Mouse (Mus musculus) intestine, embryonic 14.5 days (tissue): ENCODE data around the gene Sod2. TPM values are rescaled to one million over a fixed set of nuclear protein-coding genes. Genes with fewer than 3 reads are reported as not detected.
A peak's percentile ranks its signal among the peaks of the same experiment; 100 is the strongest.
"Not testable (repeated sequence)": the region's sequence is repeated elsewhere in the genome, so short reads cannot be mapped to it uniquely, and the experiment has no call there.

Experiments
- ATAC-seq: fragments of 200-750 bp; cut with Nextera tagmentation; replicated peaks from 2 replicates; pipeline ENCODE4 v1.8.0; 2017; ENCODE audit warnings: low read depth, moderate number of reproducible peaks, moderate TSS enrichment, moderate library complexity; ENCODE audit not compliant: low FRiP score, low TSS enrichment
- DNase-seq: peaks from one replicate; pipeline ENCODE4 v3.0.0-alpha.2; 2018; ENCODE audit warnings: low spot score
- H3K27ac ChIP-seq: fragments of 300-500 bp; sonication (generic); 2 replicates; pipeline ENCODE4 v1.5.1; 2014; ENCODE audit warnings: low read depth, mild to moderate bottlenecking, control low read depth
- H3K27me3 ChIP-seq: fragments of 300-500 bp; sonication (generic); replicated peaks from 2 replicates; pipeline ENCODE4 v1.6.1; 2014; ENCODE audit warnings: low read length, control low read depth; ENCODE audit not compliant: control insufficient read depth, insufficient read depth
- H3K36me3 ChIP-seq: fragments of 300-500 bp; sonication (generic); 2 replicates; pipeline ENCODE4 v1.6.1; 2014; ENCODE audit warnings: low read length, control low read depth; ENCODE audit not compliant: control insufficient read depth, insufficient read depth
- H3K4me1 ChIP-seq: fragments of 300-500 bp; sonication (generic); replicated peaks from 2 replicates; pipeline ENCODE4 v1.6.1; 2014; ENCODE audit warnings: low read length, control low read depth, mixed read lengths; ENCODE audit not compliant: control insufficient read depth, insufficient read depth
- H3K4me2 ChIP-seq: fragments of 300-500 bp; sonication (generic); 2 replicates; pipeline ENCODE4 v1.6.1; 2014; ENCODE audit warnings: low read length
- H3K4me3 ChIP-seq: fragments of 300-500 bp; sonication (generic); 2 replicates; pipeline ENCODE4 v1.5.1; 2014; ENCODE audit warnings: low read depth, low read length, control low read depth, mixed read lengths
- H3K9ac ChIP-seq: fragments of 300-500 bp; sonication (generic); 2 replicates; pipeline ENCODE4 v1.6.1; 2014; ENCODE audit warnings: mild to moderate bottlenecking, low read length
- H3K9me3 ChIP-seq: fragments of 300-500 bp; sonication (generic); 2 replicates; pipeline ENCODE4 v1.6.1; 2016; ENCODE audit warnings: low read length, control low read depth; ENCODE audit not compliant: control insufficient read depth
- WGBS: fragments of 180-500 bp; shearing (Covaris S2); extraction: QIAGEN DNeasy Blood & Tissue Kit; methylation state at CpG from one replicate; pipeline ENCODE4 v1.1.7; 2014; 5-methylcytosine and 5-hydroxymethylcytosine counted together
- polyA plus RNA-seq: library from polyadenylated mRNA; unstranded; fragments of >200 nt; fragmentation: Nextera tagmentation; extraction: Ambion mirVana; gene quantifications from 2 replicates; pipeline ENCODE4 v1.2.1, GENCODE M21; 2014

Gene Sod2
- polyA plus RNA-seq, 1 experiment from 2014 or later: 149 TPM

DNA sequence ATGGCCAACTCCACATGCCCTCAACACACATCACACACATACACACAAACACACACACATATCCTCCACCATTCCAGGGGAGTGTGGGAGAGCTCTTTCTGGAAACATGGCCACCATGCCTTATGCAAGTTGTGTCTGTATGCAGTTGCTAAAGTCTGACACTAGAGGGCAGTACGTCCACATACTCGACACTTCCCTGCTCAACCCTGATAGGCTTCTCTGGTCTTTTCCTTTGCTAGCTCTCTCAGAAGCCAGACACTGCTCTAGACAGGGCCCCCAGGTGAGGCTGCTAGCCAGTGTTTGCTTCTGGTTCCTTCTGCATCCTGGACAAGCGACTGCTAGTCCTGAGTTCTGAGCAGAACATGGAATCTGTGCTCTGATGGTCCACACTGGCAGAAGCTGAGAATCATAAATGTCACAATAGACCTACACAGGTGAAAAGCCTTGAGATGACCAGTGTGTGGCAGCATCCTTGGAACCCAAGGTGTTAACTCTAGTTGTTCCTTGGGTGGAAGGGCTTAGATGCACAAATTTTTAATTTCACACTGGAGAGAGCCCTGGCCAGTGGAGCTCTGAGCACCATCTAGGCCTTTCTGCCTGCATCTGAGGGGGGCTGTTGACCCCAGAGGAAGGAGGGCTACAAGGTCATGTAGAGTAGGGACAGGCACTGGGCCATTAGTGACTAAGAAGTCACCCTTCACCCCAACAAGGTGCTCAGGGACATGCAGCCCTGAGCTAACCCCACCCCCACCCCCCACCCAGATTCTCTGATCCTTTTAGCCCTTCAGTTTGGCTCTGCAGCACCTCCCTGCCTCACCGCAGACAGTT lies 37.4 kb downstream of the Sod2 start:
- H3K4me2 ChIP-seq, H3K27ac ChIP-seq, H3K4me3 ChIP-seq, H3K36me3 ChIP-seq, H3K9me3 ChIP-seq, H3K27me3 ChIP-seq, H3K9ac ChIP-seq, H3K4me1 ChIP-seq: not testable (repeated sequence)
- peak; percentile 53 for DNase-seq
- ATAC-seq: peak; percentile 86
- WGBS: 3% methylated on average over 3 of the region's 4 CpGs

DNA sequence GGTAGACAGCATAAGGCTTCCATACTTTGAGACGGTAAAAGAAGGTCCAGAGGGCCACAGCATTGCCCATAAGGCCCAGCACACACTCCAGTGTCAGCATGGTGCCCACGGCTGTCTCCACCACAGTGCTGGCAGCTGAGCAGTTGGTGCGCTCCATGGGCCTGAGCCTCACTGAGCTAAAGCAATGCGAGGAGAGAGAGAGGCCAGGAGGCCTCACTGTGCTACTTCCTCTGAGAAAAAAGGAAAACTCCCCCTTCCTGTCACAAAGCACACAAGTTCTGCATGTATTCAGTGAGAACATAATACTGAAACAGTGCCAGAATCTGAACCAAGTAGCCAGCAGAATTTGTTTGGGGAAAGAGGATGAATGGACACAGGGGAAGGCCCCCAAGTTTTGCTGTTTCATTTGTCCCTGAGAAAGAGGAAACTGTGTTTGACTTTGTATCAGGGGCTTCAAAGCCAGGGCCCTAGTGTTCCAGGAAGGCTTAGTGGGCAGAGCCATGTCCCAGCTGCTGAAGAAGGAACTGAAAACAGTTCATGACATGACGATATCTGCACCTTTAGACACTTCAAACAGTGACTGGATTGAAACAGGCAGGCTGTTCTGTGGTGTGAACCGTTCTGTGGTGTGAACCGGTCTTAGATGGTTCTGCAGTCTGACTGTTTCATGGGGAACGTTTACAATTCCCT lies 45.6 kb downstream of the Sod2 start, which contains the start of gene Gpr31b:
TSS of gene Gpr31b (minus strand) at position 173 of the 690 bp plus-strand sequence.
- H3K4me3 ChIP-seq, H3K9ac ChIP-seq, H3K4me1 ChIP-seq, H3K9me3 ChIP-seq, H3K27ac ChIP-seq, H3K36me3 ChIP-seq, ATAC-seq, H3K4me2 ChIP-seq, H3K27me3 ChIP-seq, DNase-seq: not testable (repeated sequence)
- 100% methylated on average over 1 of the region's 8 CpGs for WGBS

DNA sequence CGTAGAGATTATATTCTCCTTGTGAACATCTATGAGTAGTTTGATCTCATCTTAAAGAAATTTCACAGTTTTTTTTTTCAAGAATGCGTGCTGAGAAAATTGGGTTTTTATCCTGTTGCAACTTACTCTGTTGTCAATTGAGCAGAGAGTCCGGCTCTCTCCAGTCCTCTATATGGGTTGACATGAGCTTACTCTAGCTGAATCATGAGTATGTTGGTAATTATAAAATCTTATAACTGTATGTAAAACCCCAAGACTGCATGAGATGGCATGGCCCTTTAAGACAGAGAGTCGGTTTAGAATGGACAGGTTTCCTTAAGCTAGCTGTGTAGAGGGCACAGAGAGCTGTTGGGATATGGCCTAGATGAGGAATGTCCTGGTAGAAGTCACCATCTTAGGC lies 54.2 kb downstream of the Sod2 start, which contains the start of gene Tcp10b:
TSS of gene Tcp10b (plus strand) at position 301 of the 400 bp plus-strand sequence.
- H3K4me1 ChIP-seq, ATAC-seq, H3K9ac ChIP-seq, H3K27ac ChIP-seq, H3K27me3 ChIP-seq, H3K4me3 ChIP-seq, H3K4me2 ChIP-seq, H3K9me3 ChIP-seq, H3K36me3 ChIP-seq, DNase-seq: not testable (repeated sequence)
- 83% methylated on average over 4 of the region's 4 CpGs for WGBS

DNA sequence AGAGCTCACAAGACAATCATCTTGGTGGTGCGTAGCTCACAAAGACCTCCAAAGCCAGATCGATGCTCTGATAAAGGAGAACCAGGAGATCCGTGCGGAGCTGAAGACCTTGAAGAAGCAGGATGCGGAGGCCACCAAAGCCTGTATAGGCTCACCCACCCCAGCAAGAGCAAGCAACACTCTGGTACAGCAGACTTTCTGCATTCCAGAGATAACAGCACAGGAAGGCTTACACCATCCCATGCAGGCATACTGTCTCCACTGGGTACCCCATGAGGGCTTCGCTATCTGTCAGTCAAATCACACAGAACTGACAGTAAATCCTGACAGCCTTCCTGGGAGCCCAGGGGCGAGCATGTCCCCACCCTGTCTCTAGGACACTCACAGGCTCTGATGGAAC lies 56.2 kb downstream of the Sod2 start:
- not testable (repeated sequence) for H3K27me3 ChIP-seq, H3K9me3 ChIP-seq, DNase-seq, H3K4me2 ChIP-seq, H3K4me1 ChIP-seq, ATAC-seq, H3K36me3 ChIP-seq, H3K4me3 ChIP-seq, H3K27ac ChIP-seq, H3K9ac ChIP-seq
- WGBS: 86% methylated on average over 3 of the region's 7 CpGs

DNA sequence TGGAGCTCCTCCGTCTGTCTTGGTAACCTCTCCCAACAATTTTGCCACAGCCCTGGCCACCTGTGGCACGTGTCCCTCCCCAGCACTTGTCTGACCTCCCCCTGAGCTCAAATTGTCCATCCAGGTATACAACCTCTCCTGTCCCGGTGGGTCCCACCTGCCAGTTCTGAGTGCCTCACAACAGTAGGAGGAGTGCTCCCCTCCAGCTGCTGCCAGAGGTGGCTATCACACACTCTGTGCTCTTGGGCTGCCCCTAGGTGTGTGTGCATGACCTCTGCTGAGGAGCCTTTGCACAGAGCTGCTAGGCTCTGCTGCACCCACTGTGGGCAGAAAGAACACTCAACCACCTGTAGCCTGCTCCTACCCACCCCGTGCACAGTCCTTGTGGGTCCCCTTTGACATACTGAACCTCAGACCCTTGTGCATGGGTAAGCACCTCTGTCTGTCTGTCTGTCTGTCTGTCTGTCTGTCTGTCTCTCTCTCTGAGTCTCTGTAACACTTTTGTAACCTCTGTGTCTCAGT lies 61.3 kb downstream of the Sod2 start:
- H3K4me1 ChIP-seq, DNase-seq, H3K4me3 ChIP-seq, H3K9ac ChIP-seq, H3K4me2 ChIP-seq, H3K27me3 ChIP-seq, H3K27ac ChIP-seq, ATAC-seq, H3K36me3 ChIP-seq, H3K9me3 ChIP-seq: not testable (repeated sequence)
- 88% methylated on average over 1 of the region's 4 CpGs for WGBS

DNA sequence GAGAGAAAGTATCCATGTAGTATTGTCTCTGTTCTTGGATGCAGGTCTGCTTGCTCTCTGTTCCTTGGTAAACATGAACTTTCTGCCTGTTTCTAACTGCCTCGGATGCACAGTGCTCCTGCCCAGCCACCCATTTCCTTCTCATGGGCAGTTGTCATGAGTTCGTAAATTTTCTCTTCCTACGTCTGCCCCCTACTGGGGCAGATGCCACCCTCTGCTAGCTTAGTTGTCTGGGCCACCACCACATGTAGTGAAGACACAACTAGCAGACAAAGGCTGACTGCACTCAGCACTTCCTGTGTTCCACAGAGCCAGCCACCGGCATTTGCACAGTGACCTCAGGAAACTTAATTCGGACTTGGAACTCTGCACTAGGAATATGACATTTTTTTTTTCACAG lies 62.6 kb downstream of the Sod2 start:
- not testable (repeated sequence) for H3K9ac ChIP-seq, H3K9me3 ChIP-seq, H3K4me2 ChIP-seq, H3K4me1 ChIP-seq, ATAC-seq, DNase-seq, H3K36me3 ChIP-seq, H3K27ac ChIP-seq, H3K4me3 ChIP-seq, H3K27me3 ChIP-seq
- WGBS: 75% methylated on average over 4 of the region's 5 CpGs

Other genes starting within 250 kb of the Sod2 start
- gene Igf2r, start 237.2 kb upstream of the Sod2 start, polyA plus RNA-seq: 52.3 and 52.8 TPM in 2 replicates
- gene Mas1, start 138.7 kb upstream of the Sod2 start, polyA plus RNA-seq: 0.64 and 1.3 TPM in 2 replicates
- gene Mrgprh, start 130.8 kb upstream of the Sod2 start, polyA plus RNA-seq: not detected in 2 replicates
- gene Pnldc1, start 96.6 kb upstream of the Sod2 start, polyA plus RNA-seq: 0.65 and 1.4 TPM in 2 replicates
- 447 and 471 TPM in 2 replicates for gene Tcp1, start 91.1 kb upstream of the Sod2 start, polyA plus RNA-seq
- 168 TPM in 2 replicates for gene Mrpl18, start 90.5 kb upstream of the Sod2 start, polyA plus RNA-seq
- gene Acat3, start 66.2 kb upstream of the Sod2 start, polyA plus RNA-seq: 0.81 and 1.1 TPM in 2 replicates
- gene Acat2, start 46.1 kb upstream of the Sod2 start, polyA plus RNA-seq: 141 and 151 TPM in 2 replicates
- gene Wtap, start 12.7 kb upstream of the Sod2 start, polyA plus RNA-seq: 121 and 131 TPM in 2 replicates
- gene Gpr31b, start 45.5 kb downstream of the Sod2 start, polyA plus RNA-seq: 0.27 TPM in 1 of 2 replicates, not detected in the other
- 0.09 and 0.31 TPM in 2 replicates for gene Tcp10b, start 54.3 kb downstream of the Sod2 start, polyA plus RNA-seq
- not detected in 2 replicates for gene Unc93a, start 125.0 kb downstream of the Sod2 start, polyA plus RNA-seq
- not detected in 2 replicates for gene Smok2a, start 214.3 kb downstream of the Sod2 start, polyA plus RNA-seq
- gene Smok2b, start 223.4 kb downstream of the Sod2 start, polyA plus RNA-seq: not detected in 2 replicates